Mouse (Mus musculus) CH12.LX (cell line): ENCODE measurements at regions not wholly inside any gene's neighbourhood (a gene's known extent, or its start where the extent isn't known, plus 50 kb on each side); places are given as distances from the start of the nearest gene placed in this dataset.

Experiments
- DNase-seq: peaks from one replicate; pipeline ENCODE4 v3.0.0-alpha.2; 2013; ENCODE audit errors: extremely low read depth
- H3K27ac ChIP-seq: 2 replicates; pipeline ENCODE4 v1.5.1; 2012; ENCODE audit warnings: low read depth, mild to moderate bottlenecking, control low read depth, moderate library complexity; ENCODE audit not compliant: insufficient read depth
- H3K27me3 ChIP-seq: replicated peaks from 2 replicates; pipeline ENCODE3; 2012; ENCODE audit warnings: inconsistent platforms
- H3K36me3 ChIP-seq, 2 experiments: replicated peaks in 1 of 2; 2 replicates each; pipeline versions ENCODE3 to v1.6.1; 2012; ENCODE audit warnings: inconsistent platforms in 1 of 2, low read length in 1 of 2, mild to moderate bottlenecking in 1 of 2, mixed read lengths in 1 of 2, moderate library complexity in 1 of 2; ENCODE audit not compliant: control insufficient read depth in 1 of 2, insufficient read depth in 1 of 2
- H3K4me1 ChIP-seq, 2 experiments: 2 replicates each; pipeline ENCODE4 v1.6.1; 2012; ENCODE audit warnings: inconsistent platforms in 1 of 2, moderate library complexity in 1 of 2; ENCODE audit not compliant: insufficient read depth in 2 of 2, control insufficient read depth in 1 of 2
- H3K4me2 ChIP-seq: 2 replicates; pipeline ENCODE4 v1.6.1; 2012; ENCODE audit warnings: low read depth, mild to moderate bottlenecking, control low read depth; ENCODE audit not compliant: poor library complexity, insufficient read depth, severe bottlenecking
- H3K4me3 ChIP-seq, 3 experiments: fragments of 150-350 bp in 1 of 3; sonication (generic) in 1 of 3; replicated peaks in 1 of 3; 2 replicates each; pipeline versions ENCODE3 to v1.5.1; 2011 to 2012; ENCODE audit warnings: low read depth in 2 of 3, low read length in 2 of 3, mild to moderate bottlenecking in 2 of 3, moderate library complexity in 2 of 3, control low read depth in 1 of 3, improper control_type of control experiment in 1 of 3, inconsistent platforms in 1 of 3, mixed read lengths in 1 of 3; ENCODE audit not compliant: poor library complexity in 1 of 3
- H3K79me2 ChIP-seq: replicated peaks from 2 replicates; pipeline ENCODE4 v1.6.1; 2012; ENCODE audit warnings: mild to moderate bottlenecking, moderate library complexity; ENCODE audit not compliant: control insufficient read depth, poor library complexity, insufficient read depth, severe bottlenecking; ENCODE audit errors: extremely low read depth
- H3K9ac ChIP-seq: 2 replicates; pipeline ENCODE4 v1.6.1; 2012; ENCODE audit warnings: low read depth, mild to moderate bottlenecking, control low read depth, moderate library complexity; ENCODE audit not compliant: insufficient read depth
- H3K9me3 ChIP-seq: replicated peaks from 2 replicates; pipeline ENCODE3; 2012; ENCODE audit warnings: low read length, inconsistent platforms, mixed read lengths
- BHLHE40 ChIP-seq: IDR thresholded peaks from 2 replicates; pipeline ENCODE4 v1.6.1; 2011; ENCODE audit warnings: mild to moderate bottlenecking, low read depth, low read length, improper control_type of control experiment
- CHD1 ChIP-seq: IDR thresholded peaks from 2 replicates; pipeline ENCODE4 v1.6.1; 2012; ENCODE audit warnings: low read depth, low read length, improper control_type of control experiment, inconsistent platforms
- CHD2 ChIP-seq: IDR thresholded peaks from 2 replicates; pipeline ENCODE4 v1.6.1; 2011; ENCODE audit warnings: low read length, improper control_type of control experiment
- CTCF ChIP-seq, 2 experiments: IDR thresholded peaks in 1 of 2; conservative IDR thresholded peaks in 1 of 2; 2 replicates each; pipeline ENCODE4 v1.5.1; 2011 to 2012; ENCODE audit warnings: low read depth in 2 of 2, low read length in 2 of 2, improper control_type of control experiment in 1 of 2, inconsistent platforms in 1 of 2, mild to moderate bottlenecking in 1 of 2, moderate library complexity in 1 of 2
- ELF1 ChIP-seq: IDR thresholded peaks from 2 replicates; pipeline ENCODE4 v1.6.1; 2014; ENCODE audit warnings: low read depth, mild to moderate bottlenecking, inconsistent platforms, low read length, improper control_type of control experiment
- ETS1 ChIP-seq: conservative IDR thresholded peaks from 2 replicates; pipeline ENCODE4 v1.6.1; 2012; ENCODE audit warnings: low read depth, mild to moderate bottlenecking, inconsistent platforms, low read length, improper control_type of control experiment, moderate library complexity
- GABPA ChIP-seq: IDR thresholded peaks from 2 replicates; pipeline ENCODE4 v1.6.1; 2012; ENCODE audit warnings: low read depth, low read length, improper control_type of control experiment, inconsistent platforms; ENCODE audit not compliant: insufficient replicate concordance
- HCFC1 ChIP-seq: IDR thresholded peaks from 2 replicates; pipeline ENCODE4 v1.6.1; 2012; ENCODE audit warnings: low read depth, mild to moderate bottlenecking, inconsistent platforms, low read length, improper control_type of control experiment
- JUN ChIP-seq: IDR thresholded peaks from 2 replicates; pipeline ENCODE4 v1.6.1; 2011; ENCODE audit warnings: low read depth, mild to moderate bottlenecking, low read length, improper control_type of control experiment, moderate library complexity; ENCODE audit not compliant: insufficient read depth
- KAT2A ChIP-seq: IDR thresholded peaks from 2 replicates; pipeline ENCODE4 v1.6.1; 2012; ENCODE audit warnings: low read length, improper control_type of control experiment, inconsistent platforms; ENCODE audit not compliant: insufficient replicate concordance
- MAFK ChIP-seq: IDR thresholded peaks from 2 replicates; pipeline ENCODE4 v1.6.1; 2011; ENCODE audit warnings: low read length, improper control_type of control experiment; ENCODE audit not compliant: insufficient replicate concordance
- MAX ChIP-seq: IDR thresholded peaks from 2 replicates; pipeline ENCODE4 v1.6.1; 2011; ENCODE audit warnings: low read length, improper control_type of control experiment
- MAZ ChIP-seq: IDR thresholded peaks from 2 replicates; pipeline ENCODE4 v1.6.1; 2012; ENCODE audit warnings: low read depth, mild to moderate bottlenecking, inconsistent platforms, low read length, improper control_type of control experiment, moderate library complexity
- MEF2A ChIP-seq: IDR thresholded peaks from 2 replicates; pipeline ENCODE4 v1.6.1; 2014; ENCODE audit warnings: low read depth, mild to moderate bottlenecking, inconsistent platforms, low read length, improper control_type of control experiment, borderline replicate concordance
- MXI1 ChIP-seq: IDR thresholded peaks from 2 replicates; pipeline ENCODE4 v1.6.1; 2011; ENCODE audit warnings: mild to moderate bottlenecking, low read depth, low read length, improper control_type of control experiment
- MYC ChIP-seq: IDR thresholded peaks from 2 replicates; pipeline ENCODE4 v1.6.1; 2011; ENCODE audit warnings: low read depth, mild to moderate bottlenecking, improper control_type of control experiment, low read length
- NELFE ChIP-seq: IDR thresholded peaks from 2 replicates; pipeline ENCODE4 v1.6.1; 2011; ENCODE audit warnings: low read depth, low read length, improper control_type of control experiment
- PAX5 ChIP-seq: IDR thresholded peaks from 2 replicates; pipeline ENCODE4 v1.6.1; 2012; ENCODE audit warnings: low read length, inconsistent platforms, mixed read lengths
- POLR2A ChIP-seq: IDR thresholded peaks from 2 replicates; pipeline ENCODE4 v1.6.1; 2011; ENCODE audit warnings: low read depth, mild to moderate bottlenecking, improper control_type of control experiment, low read length
- POLR2AphosphoS2 ChIP-seq: IDR thresholded peaks from 2 replicates; pipeline ENCODE4 v1.6.1; 2011; ENCODE audit warnings: low read depth, low read length, improper control_type of control experiment
- RAD21 ChIP-seq: IDR thresholded peaks from 2 replicates; pipeline ENCODE4 v1.6.1; 2011; ENCODE audit warnings: low read depth, mild to moderate bottlenecking, low read length, improper control_type of control experiment, moderate library complexity
- RCOR1 ChIP-seq: conservative IDR thresholded peaks from 2 replicates; pipeline ENCODE4 v1.6.1; 2012; ENCODE audit warnings: low read depth, mild to moderate bottlenecking, inconsistent platforms, low read length, improper control_type of control experiment
- SMC3 ChIP-seq: IDR thresholded peaks from 2 replicates; pipeline ENCODE4 v1.6.1; 2011; ENCODE audit warnings: low read depth, low read length, improper control_type of control experiment
- TCF12 ChIP-seq: IDR thresholded peaks from 2 replicates; pipeline ENCODE4 v1.6.1; 2014; ENCODE audit warnings: low read depth, mild to moderate bottlenecking, inconsistent platforms, low read length, improper control_type of control experiment
- UBTF ChIP-seq: IDR thresholded peaks from 2 replicates; pipeline ENCODE4 v1.6.1; 2012; ENCODE audit warnings: low read depth, mild to moderate bottlenecking, inconsistent platforms, low read length, improper control_type of control experiment, moderate library complexity
- USF1 ChIP-seq: IDR thresholded peaks from 2 replicates; pipeline ENCODE4 v1.6.1; 2014; ENCODE audit warnings: low read depth, mild to moderate bottlenecking, inconsistent platforms, low read length, improper control_type of control experiment
- USF2 ChIP-seq: conservative IDR thresholded peaks from 2 replicates; pipeline ENCODE4 v1.6.1; 2011; ENCODE audit warnings: low read depth, low read length, improper control_type of control experiment
- ZC3H11A ChIP-seq: IDR thresholded peaks from 2 replicates; pipeline ENCODE4 v1.6.1; 2012; ENCODE audit warnings: low read depth, mild to moderate bottlenecking, inconsistent platforms, low read length, improper control_type of control experiment
- ZKSCAN1 ChIP-seq: IDR thresholded peaks from 2 replicates; pipeline ENCODE4 v1.6.1; 2012; ENCODE audit warnings: low read depth, inconsistent platforms, low read length, improper control_type of control experiment, borderline replicate concordance
- ZNF384 ChIP-seq: IDR thresholded peaks from 2 replicates; pipeline ENCODE4 v1.6.1; 2012; ENCODE audit warnings: low read depth, low read length, improper control_type of control experiment, inconsistent platforms
- dilution Hi-C: fragments of 300-500 bp; cut with MboI; formaldehyde crosslinking; loops from 2 replicates; pipeline ENCODE4 v1.14.3; 2020; ENCODE audit warnings: low sequenced_read_pairs; ENCODE audit not compliant: extremely low pct_unique_long_range_greater_than_20kb, extremely low pct_ligation_motif_present
- in situ Hi-C: fragments of 300-500 bp; cut with MboI; formaldehyde crosslinking; loops from 3 replicates; pipeline ENCODE4 v1.14.3; 2019; ENCODE audit warnings: low sequenced_read_pairs, low pct_ligation_motif_present, low pct_unique_long_range_greater_than_20kb, mixed read lengths

DNA sequence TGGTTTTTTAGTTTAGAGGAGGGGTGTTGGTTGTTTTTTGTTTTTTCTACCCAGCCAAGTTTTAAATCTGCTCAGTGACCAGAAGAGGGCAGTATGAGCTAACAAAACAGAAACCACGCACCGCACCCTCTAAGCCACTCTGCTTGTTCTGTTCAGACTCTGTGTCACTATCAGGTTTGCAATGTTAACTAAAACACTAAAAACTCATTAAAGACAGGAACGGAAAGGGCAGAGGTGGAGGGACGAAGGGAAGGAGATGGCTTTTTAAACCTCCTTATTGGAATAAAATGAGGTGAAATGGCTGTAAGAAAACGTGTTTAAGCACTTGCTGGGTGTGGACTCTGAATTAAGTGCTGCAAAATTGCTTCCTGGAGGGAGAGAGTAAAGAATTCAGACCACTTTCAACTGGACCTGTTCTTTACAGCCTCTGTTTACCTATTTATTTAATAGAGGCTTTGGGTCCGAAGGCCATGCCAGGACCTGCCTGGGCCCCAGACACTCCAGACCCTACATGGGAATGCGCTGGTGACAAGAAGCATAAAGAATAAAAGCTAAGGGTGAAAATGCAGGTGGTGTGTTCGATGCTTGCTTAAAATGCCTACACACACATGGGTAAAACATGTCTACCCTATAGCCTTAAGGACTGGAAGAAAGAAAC is 116.1 kb upstream of the Olig3 start:
- no peak overlapping the region for H3K9ac ChIP-seq
- in situ Hi-C loops (loop anchor here (10.0 kb wide), 1 partner anchor 255 kb away; no protein-coding TSS in a partner anchor), dilution Hi-C loops (no loop called here)
- DNase-seq: peak; percentile 66
- no peak for TF ChIP-seq MAZ
- no peak for TF ChIP-seq HCFC1
- no peak for TF ChIP-seq TCF12
- no peak for TF ChIP-seq CHD2
- TF ChIP-seq ZC3H11A: peak; percentile 85
- no peak for TF ChIP-seq JUN
- TF ChIP-seq USF2: no peak
- TF ChIP-seq USF1: no peak
- TF ChIP-seq MXI1: no peak
- peak; percentile 51 to 86; a peak in 3 of 4 replicates for TF ChIP-seq CTCF (conservative IDR thresholded peaks at IDR 0.05 in 1 of 2, IDR thresholded peaks at IDR 0.05 in 1 of 2; ENCODE audit: low read depth in 2 of 2, low read length in 2 of 2)
- no peak for TF ChIP-seq MAFK
- TF ChIP-seq KAT2A: no peak
- no peak for TF ChIP-seq ETS1
- no peak for TF ChIP-seq POLR2A
- no peak for TF ChIP-seq CHD1
- peak; percentile 86 for TF ChIP-seq SMC3
- no peak for TF ChIP-seq UBTF
- no peak for TF ChIP-seq PAX5
- TF ChIP-seq ELF1: no peak
- TF ChIP-seq BHLHE40: no peak
- no peak for TF ChIP-seq MEF2A
- TF ChIP-seq NELFE: no peak
- no peak for TF ChIP-seq GABPA
- no peak for TF ChIP-seq ZKSCAN1
- TF ChIP-seq ZNF384: peak; percentile 76
- TF ChIP-seq MAX: no peak
- TF ChIP-seq MYC: 0 out of 2 replicates have a peak, but pooled peaks have one; percentile 54
- TF ChIP-seq POLR2AphosphoS2: no peak
- TF ChIP-seq RAD21: peak; percentile 89
- no peak for TF ChIP-seq RCOR1
- no peaks in the 10 kb centered on the region for H3K27me3 ChIP-seq
- H3K4me3 ChIP-seq: no peak overlapping the region
- H3K4me1 ChIP-seq: peaks cover 3 to 12% of the 10 kb centered on the region in 2 experiments; a peak in 2 of 4 replicates
- H3K36me3 ChIP-seq: no peaks in the 10 kb centered on the region
- no peaks in the 10 kb centered on the region for H3K9me3 ChIP-seq
- H3K27ac ChIP-seq: no peak overlapping the region
- H3K4me2 ChIP-seq: peak overlapping the region; percentile 43
- no peaks in the 10 kb centered on the region for H3K79me2 ChIP-seq
